Mouse (Mus musculus) naive thymus-derived CD4-positive, alpha-beta T cell, adult 2 months (primary cell): Measurements from ENCODE around the gene Parva.

ENCODE experiments used
- DNase-seq: peaks from one replicate; pipeline ENCODE4 v3.0.0-alpha.2; 2011; ENCODE audit warnings: low read depth

The Parva gene

DNA sequence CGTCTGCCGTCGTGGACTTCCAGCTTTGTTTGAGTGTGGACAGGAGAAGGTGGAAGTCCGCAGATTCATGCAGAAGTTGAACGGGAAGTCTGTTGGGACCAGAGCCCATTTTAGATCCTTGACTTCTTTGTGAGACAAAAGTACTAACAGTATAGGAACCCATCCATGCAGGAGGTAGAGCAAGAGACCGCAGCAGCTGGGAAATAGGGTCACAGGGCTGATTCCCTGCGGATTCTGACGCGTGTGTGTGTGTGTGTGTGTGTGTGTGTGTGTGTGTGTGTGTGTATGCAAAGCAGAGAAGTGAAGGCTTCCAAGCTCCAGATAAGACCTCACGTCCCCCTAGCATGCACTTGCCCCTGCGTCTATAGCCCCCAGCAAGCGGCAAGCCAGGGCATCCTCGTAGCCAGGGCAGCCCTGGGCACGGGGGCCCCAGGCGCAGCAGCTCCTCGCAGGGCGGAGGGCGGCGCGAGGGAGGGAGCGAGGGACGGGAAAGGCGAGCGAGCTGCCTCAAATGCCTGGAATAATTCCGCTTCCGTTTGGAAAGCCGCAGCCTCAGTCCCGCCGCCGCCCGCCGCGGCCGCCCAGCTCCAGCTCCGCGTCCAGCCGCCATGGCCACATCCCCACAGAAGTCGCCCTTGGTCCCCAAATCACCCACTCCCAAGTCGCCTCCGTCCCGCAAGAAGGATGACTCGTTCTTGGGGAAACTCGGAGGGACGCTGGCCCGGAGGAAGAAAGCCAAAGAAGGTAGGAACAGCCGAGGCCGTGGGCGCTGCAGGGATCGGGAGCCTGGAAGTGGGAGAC lies at the start of gene Parva:
Gene Parva (plus strand): TSS at position 149 of the 801 bp plus-strand sequence.
- DNase-seq, result no peak

- no peak for DNase-seq
Observed at GRCm38 (mm10) chr7:112378056-112378455, 49.2 kb upstream of the Parva start.

DNA sequence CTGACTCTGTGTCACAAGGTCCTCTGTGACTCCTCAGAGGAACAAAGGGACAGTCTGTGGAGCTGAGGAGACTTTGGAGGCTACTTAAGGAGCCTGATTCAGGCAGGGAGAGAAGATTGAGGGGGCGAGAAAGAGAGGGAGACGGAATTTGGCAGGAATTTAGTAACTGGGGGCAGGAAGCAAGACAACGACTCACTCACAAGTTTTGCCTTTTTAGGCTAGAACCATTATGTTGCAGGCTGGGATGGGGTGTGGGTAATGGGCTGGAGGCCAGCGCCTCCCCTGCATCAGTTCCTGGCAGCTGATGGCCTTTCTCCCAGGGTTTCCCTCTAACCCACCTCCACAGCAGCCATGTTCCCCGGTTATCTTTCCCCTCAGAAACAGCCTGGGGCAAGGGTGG lies 48.8 kb upstream of the Parva start:
- no peak for DNase-seq

GRCm38 (mm10) chr7:112386521-112386920 lies 40.8 kb upstream of the Parva start:
- no peak for DNase-seq

- no peak for DNase-seq
Observed at GRCm38 (mm10) chr7:112387876-112388275, 39.4 kb upstream of the Parva start.

DNA sequence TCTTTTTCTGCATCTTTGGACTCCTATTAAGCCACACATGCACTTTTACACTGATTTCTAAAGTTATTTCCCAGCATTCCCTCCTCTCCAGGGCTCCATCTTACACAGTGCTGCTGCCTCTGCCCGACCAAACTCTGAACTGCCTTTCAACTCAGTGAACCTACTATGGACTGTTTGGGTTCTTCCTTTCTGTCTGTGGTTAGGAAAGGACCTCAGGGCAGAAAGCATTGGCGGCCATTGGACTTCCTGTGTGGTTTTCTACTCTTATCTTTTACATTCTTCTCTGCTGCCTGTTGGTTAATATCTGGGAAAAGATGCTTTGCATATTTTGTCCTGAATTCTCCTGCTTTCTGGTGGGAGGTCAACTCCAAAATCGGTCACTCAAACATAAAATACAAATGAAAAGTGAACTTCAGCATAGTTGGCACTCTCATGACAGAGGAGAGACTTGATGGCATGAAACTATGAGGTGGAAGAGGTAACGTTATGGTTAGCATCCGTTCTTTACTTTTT lies 38.9 kb upstream of the Parva start:
- no peak for DNase-seq

GRCm38 (mm10) chr7:112389611-112390251 lies 37.6 kb upstream of the Parva start:
- DNase-seq, result no peak

DNA sequence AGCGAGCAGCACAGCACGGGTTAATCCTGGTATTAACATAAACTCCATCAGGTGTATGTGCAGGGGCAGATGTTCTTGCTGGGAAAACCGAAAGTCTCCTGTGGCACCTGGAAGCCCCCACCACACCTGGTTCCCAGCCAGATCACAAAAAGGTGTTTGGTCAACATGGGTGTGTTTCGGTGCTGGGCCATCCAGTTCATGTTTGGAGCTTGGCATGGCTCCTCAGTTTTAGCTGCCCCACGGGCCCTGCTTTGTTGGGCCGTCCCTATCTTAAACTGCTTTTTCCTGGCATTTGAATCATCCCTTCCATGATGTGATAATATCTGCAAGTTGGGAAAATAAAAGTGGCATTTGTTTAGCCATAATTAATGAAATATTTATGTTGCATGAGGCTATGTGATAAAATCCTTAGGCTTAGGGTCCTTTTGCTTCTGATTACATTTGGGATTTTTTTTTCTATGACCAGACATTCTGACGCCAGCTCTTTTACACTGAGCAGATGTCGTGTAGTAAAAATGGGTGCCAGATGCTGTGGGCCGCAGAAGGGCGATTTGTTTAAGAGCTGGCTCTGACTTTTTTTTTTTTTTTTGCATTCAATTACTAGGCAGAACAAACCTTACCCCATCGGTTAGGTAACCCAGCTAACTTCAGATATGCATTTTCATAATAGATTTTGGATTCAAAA lies 36.9 kb upstream of the Parva start:
- no peak for DNase-seq

GRCm38 (mm10) chr7:112390937-112391605 lies 36.2 kb upstream of the Parva start:
- DNase-seq, result no peak

GRCm38 (mm10) chr7:112397786-112398185 lies 29.5 kb upstream of the Parva start:
- DNase-seq, result no peak

GRCm38 (mm10) chr7:112399425-112400170 lies 27.7 kb upstream of the Parva start:
- DNase-seq, result no peak

DNA sequence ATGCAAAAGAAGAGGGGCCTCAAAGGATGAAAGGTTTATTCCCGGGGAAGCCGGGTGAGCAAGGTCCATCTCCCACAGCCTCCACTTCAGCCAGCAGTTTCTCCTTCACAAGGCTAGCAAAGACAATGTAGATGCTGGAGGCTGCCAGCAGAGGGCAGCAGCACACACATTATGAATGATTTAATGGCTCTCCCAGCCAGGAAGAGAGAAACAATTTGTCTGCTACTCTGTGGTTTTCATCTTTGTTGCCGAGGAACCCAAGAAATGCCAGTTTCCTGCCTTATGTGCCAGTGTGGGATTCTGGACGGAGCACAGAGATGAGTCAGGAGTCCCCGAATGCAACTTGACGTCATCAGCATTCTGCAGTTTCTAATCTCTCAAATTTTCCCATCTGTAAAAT lies 27.1 kb upstream of the Parva start:
- DNase-seq, result peak; percentile 42

DNA sequence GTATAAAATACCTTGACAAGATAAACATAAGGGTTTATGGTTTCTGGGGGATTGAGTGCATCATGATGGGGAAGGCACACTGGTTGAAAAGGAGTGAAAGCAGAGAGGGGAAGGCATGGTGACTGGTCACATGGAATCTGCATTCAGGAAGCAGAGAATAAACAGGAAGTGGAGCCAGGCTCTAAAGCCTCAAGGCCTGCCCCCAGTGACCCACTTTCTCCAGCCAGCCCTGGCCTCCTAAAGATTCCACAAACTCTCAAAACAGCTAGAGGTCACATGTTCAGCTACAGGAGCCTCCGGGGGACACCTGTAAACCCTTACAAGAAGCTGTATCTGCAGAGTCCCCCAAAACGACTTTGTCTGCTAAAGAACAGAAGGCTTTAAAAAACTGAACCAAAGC lies 22.2 kb upstream of the Parva start:
- no peak for DNase-seq

DNA sequence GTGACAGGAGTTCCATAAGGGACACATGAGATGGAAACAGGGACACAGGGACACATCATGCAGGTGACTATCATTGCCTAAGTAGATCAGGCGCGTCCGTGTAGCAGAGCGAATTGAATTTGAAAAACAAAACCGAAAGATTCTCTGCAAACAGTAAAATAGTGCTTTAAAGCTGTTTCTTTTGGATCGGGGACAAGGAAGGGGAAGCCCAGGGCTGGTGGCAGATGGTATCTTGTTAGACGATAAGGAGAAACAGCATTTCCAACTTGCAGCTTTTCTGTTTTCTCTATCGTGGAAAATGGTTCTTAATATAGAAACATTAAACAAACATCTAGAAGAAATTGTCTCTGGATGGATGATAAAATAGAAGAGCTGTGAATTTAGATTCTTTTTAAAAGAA lies 21.7 kb upstream of the Parva start:
- DNase-seq, result no peak

- no peak for DNase-seq
Observed at GRCm38 (mm10) chr7:112407597-112407996, 19.7 kb upstream of the Parva start.

DNA sequence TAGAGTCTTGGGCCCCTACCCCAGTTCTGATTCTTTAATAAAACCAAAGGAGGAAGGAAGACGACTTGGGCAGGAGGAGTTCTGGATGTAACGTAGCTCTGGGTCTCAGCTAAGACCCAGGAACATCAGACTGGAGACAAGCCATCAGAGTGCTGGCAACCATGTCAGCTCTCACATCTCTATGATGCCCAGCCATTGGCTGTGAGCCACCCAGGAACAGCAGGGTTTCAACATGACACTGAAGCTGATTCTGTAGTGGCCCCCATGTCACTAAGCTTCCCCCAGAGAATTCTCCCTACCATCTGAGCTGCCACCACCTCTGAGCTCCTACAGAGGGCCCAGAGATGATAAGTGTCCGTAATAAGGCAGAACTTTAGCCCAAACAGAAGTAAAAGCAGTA lies 17.3 kb upstream of the Parva start:
- DNase-seq, result no peak

GRCm38 (mm10) chr7:112413286-112413685 lies 14.0 kb upstream of the Parva start:
- DNase-seq, result no peak

GRCm38 (mm10) chr7:112416058-112416526 lies 11.2 kb upstream of the Parva start:
- no peak for DNase-seq

DNA sequence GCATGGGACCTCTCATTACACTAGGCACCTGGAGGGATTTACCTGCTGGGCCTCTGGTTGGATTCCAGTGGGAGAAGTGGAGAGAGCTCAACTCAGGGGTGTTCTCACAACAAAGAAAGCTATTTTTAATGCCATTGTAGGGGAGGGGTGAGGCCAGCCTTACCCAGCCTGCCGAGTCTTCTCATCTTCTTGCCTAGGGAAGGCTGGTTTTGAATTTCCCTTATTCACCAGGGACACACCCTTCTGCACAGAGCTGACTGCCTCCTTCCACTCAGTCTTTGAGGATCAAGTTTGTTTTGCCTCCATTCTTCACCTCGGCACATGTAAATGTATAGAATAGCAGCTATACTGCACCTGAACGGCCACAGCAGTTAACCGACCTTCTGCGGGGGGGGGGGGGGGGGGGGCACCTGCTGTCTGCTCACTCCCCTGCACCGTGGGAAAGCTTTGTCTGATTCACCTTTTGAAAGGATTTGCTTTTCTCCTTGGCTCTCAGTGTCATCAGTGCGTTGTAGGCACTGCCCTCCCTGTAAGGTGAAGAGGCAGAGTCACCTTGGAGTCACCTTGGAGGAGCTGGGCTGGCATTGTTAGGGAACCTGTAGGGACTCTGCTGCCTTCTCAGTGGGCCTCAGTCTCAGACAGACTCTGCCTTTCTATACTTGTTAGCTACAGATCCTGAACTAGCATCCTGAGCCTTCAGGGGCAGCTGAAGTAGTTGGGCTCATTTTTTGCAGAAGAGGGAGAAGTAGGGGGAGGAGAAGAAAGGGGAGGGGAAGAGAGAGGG lies 10.4 kb upstream of the Parva start:
- DNase-seq, result no peak

DNA sequence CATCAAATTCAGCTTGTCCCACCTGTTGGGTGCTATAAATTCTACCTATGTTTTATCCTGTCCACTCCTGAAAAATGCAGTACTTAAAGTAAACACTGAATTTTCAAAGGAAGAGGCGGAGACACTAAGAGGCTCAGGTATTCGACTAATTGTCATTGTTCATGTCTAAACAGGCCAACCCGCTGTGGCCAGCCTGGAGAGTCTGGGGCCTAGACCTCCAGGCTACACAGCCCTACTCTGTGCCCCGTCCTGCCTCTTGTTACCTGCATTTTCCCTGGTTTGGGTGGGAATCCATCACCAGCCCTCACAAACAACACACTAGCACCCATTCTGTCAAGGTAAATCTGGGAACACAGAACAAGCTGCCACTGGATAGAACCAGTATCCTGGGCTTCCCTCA lies 9.7 kb upstream of the Parva start:
- DNase-seq, result no peak

DNA sequence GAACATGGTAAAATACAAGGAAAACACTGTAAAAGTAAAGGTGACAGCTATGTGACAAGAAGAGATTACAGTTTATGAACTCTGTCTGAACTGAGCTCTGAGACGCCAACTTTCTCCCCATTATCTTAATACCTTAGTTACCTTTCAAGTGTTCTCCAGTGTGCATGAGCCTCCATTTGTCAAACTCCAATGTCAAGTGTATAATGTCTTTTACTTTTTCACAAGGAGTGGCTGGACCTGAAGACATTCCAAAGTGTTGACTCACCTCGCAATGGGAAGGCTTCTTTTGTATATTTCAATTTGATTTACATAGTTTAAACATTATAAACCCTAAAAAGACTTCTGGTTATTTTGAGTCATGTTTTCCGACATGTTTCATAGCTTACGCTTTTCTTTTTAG lies 3.9 kb upstream of the Parva start:
- no peak for DNase-seq
